Mouse (Mus musculus) CH12.LX (cell line): Measurements from ENCODE around the gene Ftsj3.

Experiments used
- CTCF ChIP-seq, 2 experiments: IDR thresholded peaks in 1 of 2; conservative IDR thresholded peaks in 1 of 2; 2 replicates each; pipeline ENCODE4 v1.5.1; 2011 to 2012; ENCODE audit warnings: low read depth in 2 of 2, low read length in 2 of 2, improper control_type of control experiment in 1 of 2, inconsistent platforms in 1 of 2, mild to moderate bottlenecking in 1 of 2, moderate library complexity in 1 of 2
- ETS1 ChIP-seq: conservative IDR thresholded peaks from 2 replicates; pipeline ENCODE4 v1.6.1; 2012; ENCODE audit warnings: low read depth, mild to moderate bottlenecking, inconsistent platforms, low read length, improper control_type of control experiment, moderate library complexity
- JUND ChIP-seq: conservative IDR thresholded peaks from 2 replicates; pipeline ENCODE4 v1.6.1; 2011; ENCODE audit warnings: low read depth, low read length, improper control_type of control experiment
- MEF2A ChIP-seq: IDR thresholded peaks from 2 replicates; pipeline ENCODE4 v1.6.1; 2014; ENCODE audit warnings: low read depth, mild to moderate bottlenecking, inconsistent platforms, low read length, improper control_type of control experiment, borderline replicate concordance
- MYC ChIP-seq: IDR thresholded peaks from 2 replicates; pipeline ENCODE4 v1.6.1; 2011; ENCODE audit warnings: low read depth, mild to moderate bottlenecking, improper control_type of control experiment, low read length
- POLR2A ChIP-seq: IDR thresholded peaks from 2 replicates; pipeline ENCODE4 v1.6.1; 2011; ENCODE audit warnings: low read depth, mild to moderate bottlenecking, improper control_type of control experiment, low read length
- RAD21 ChIP-seq: IDR thresholded peaks from 2 replicates; pipeline ENCODE4 v1.6.1; 2011; ENCODE audit warnings: low read depth, mild to moderate bottlenecking, low read length, improper control_type of control experiment, moderate library complexity

DNA sequence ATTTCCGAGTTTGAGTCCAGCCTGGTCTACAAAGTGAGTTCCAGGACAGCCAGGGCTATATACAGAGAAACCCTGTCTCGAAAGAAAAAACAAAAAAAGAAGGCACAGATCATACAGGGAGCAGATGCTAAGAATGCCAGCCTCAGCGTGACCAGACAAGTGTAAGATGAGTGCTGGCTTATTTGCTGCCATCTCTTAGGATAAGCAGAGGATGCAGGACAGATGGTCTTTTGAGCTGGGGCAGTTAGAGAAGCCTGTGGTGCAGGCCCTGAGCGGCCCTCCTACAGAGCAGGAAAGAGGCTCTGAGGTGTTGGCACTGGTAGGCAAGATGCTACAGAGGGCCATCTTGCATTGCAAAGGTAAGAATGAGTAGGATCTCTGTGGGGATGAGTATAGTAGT lies 27.5 kb upstream of the Ftsj3 start:
- TF ChIP-seq POLR2A (no peak), CTCF (conservative IDR thresholded peaks at IDR 0.05 in 1 of 2, IDR thresholded peaks at IDR 0.05 in 1 of 2; ENCODE audit: low read depth in 2 of 2, low read length in 2 of 2) (no peak), MEF2A (no peak), JUND (no peak), MYC (no peak), RAD21 (no peak), ETS1 (no peak)
